Mouse (Mus musculus): ENCODE measurements around the gene Iqcd. TPM values are rescaled to one million over a fixed set of nuclear protein-coding genes. Genes with fewer than 3 reads are reported as not detected.

The Iqcd gene
- polyA plus RNA-seq, 1 experiment from 2014 or later: 1.8 TPM

- WGBS: 77% methylated on average over 16 of the region's 16 CpGs
- Histone ChIP-seq H3K4me1 (peaks cover 26% of the 10 kb centered on the region), H3K9ac (no peak overlapping the region), H3K27ac (no peak overlapping the region), H3K4me2 (no peak overlapping the region), H3K9me3 (no peaks in the 10 kb centered on the region), H3K4me3 (no peak overlapping the region), H3K36me3 (replicated peaks) (no peaks in the 10 kb centered on the region), H3K27me3 (replicated peaks) (no peaks in the 10 kb centered on the region)
- no peak for ATAC-seq (replicated peaks)
Measured at GRCm38 (mm10) chr5:120590356-120591010, 1.7 kb downstream of the Iqcd start.

- H3K36me3 ChIP-seq (replicated peaks): no peaks in the 10 kb centered on the region
- no peak for ATAC-seq (replicated peaks)
- H3K27me3 ChIP-seq (replicated peaks): no peaks in the 10 kb centered on the region
- H3K9ac ChIP-seq: no peak overlapping the region
- H3K4me2 ChIP-seq: no peak overlapping the region
- H3K27ac ChIP-seq: no peak overlapping the region
- H3K4me1 ChIP-seq: peaks cover 15% of the 10 kb centered on the region
- H3K4me3 ChIP-seq: no peak overlapping the region
- H3K9me3 ChIP-seq: no peaks in the 10 kb centered on the region
- WGBS: 69% methylated on average over 7 of the region's 7 CpGs
Measured at GRCm38 (mm10) chr5:120592141-120592540, 3.3 kb downstream of the Iqcd start.

- Histone ChIP-seq H3K4me1 (no peaks in the 10 kb centered on the region), H3K4me3 (no peak overlapping the region), H3K27me3 (replicated peaks) (no peaks in the 10 kb centered on the region), H3K27ac (no peak overlapping the region), H3K4me2 (no peak overlapping the region), H3K9me3 (no peaks in the 10 kb centered on the region), H3K36me3 (replicated peaks) (no peaks in the 10 kb centered on the region), H3K9ac (no peak overlapping the region)
- WGBS: 87% methylated on average over 6 of the region's 6 CpGs
- ATAC-seq (replicated peaks): no peak
Measured at GRCm38 (mm10) chr5:120594485-120594884, 5.7 kb downstream of the Iqcd start.

- no peaks in the 10 kb centered on the region for H3K36me3 ChIP-seq (replicated peaks)
- H3K27ac ChIP-seq: no peak overlapping the region
- H3K27me3 ChIP-seq (replicated peaks): no peaks in the 10 kb centered on the region
- H3K9ac ChIP-seq: no peak overlapping the region
- no peak for ATAC-seq (replicated peaks)
- H3K4me3 ChIP-seq: no peak overlapping the region
- no peaks in the 10 kb centered on the region for H3K9me3 ChIP-seq
- no peak overlapping the region for H3K4me2 ChIP-seq
- H3K4me1 ChIP-seq: no peaks in the 10 kb centered on the region
- 93% methylated on average over 6 of the region's 6 CpGs for WGBS
Measured at GRCm38 (mm10) chr5:120599625-120600024, 10.8 kb downstream of the Iqcd start.

GRCm38 (mm10) chr5:120600946-120601668 is 12.3 kb downstream of the Iqcd start:
- Histone ChIP-seq H3K27ac (no peak overlapping the region), H3K9me3 (no peaks in the 10 kb centered on the region), H3K9ac (no peak overlapping the region), H3K4me2 (no peak overlapping the region), H3K27me3 (replicated peaks) (no peaks in the 10 kb centered on the region), H3K4me1 (peaks cover 6% of the 10 kb centered on the region), H3K4me3 (no peak overlapping the region), H3K36me3 (replicated peaks) (no peaks in the 10 kb centered on the region)
- WGBS: 65% methylated on average over 11 of the region's 11 CpGs
- ATAC-seq (replicated peaks): no peak

- H3K27ac ChIP-seq: no peak overlapping the region
- ATAC-seq (replicated peaks): no peak
- H3K9me3 ChIP-seq: no peaks in the 10 kb centered on the region
- H3K4me3 ChIP-seq: no peak overlapping the region
- H3K4me1 ChIP-seq: peaks cover 6% of the 10 kb centered on the region
- H3K9ac ChIP-seq: no peak overlapping the region
- WGBS: 90% methylated on average over 12 of the region's 12 CpGs
- no peaks in the 10 kb centered on the region for H3K36me3 ChIP-seq (replicated peaks)
- H3K4me2 ChIP-seq: no peak overlapping the region
- no peaks in the 10 kb centered on the region for H3K27me3 ChIP-seq (replicated peaks)
Measured at GRCm38 (mm10) chr5:120602210-120602609, 13.4 kb downstream of the Iqcd start.

GRCm38 (mm10) chr5:120603515-120603914 is 14.7 kb downstream of the Iqcd start:
- H3K4me3 ChIP-seq: no peak overlapping the region
- ATAC-seq (replicated peaks): no peak
- no peak overlapping the region for H3K9ac ChIP-seq
- H3K4me2 ChIP-seq: no peak overlapping the region
- no peak overlapping the region for H3K27ac ChIP-seq
- peaks cover 6% of the 10 kb centered on the region for H3K4me1 ChIP-seq
- H3K9me3 ChIP-seq: no peaks in the 10 kb centered on the region
- WGBS: 54% methylated on average over 7 of the region's 7 CpGs
- no peaks in the 10 kb centered on the region for H3K27me3 ChIP-seq (replicated peaks)
- no peaks in the 10 kb centered on the region for H3K36me3 ChIP-seq (replicated peaks)

- Histone ChIP-seq H3K36me3 (replicated peaks) (no peaks in the 10 kb centered on the region), H3K9me3 (no peaks in the 10 kb centered on the region), H3K27ac (peak overlapping the region; percentile 46), H3K27me3 (replicated peaks) (no peaks in the 10 kb centered on the region), H3K9ac (peak overlapping the region; percentile 42; the same call in 1 of the 2 replicates), H3K4me2 (peak overlapping the region; percentile 54), H3K4me1 (peaks cover 6% of the 10 kb centered on the region), H3K4me3 (peak overlapping the region; percentile 34)
- ATAC-seq (replicated peaks): peak; percentile 34; the same call in 1 of the 2 replicates
- WGBS: 2% methylated on average over 6 of the region's 6 CpGs
Measured at GRCm38 (mm10) chr5:120604839-120605238, 16.0 kb downstream of the Iqcd start.

- peak overlapping the region; percentile 34 for H3K4me3 ChIP-seq
- WGBS: 0% methylated on average over 10 of the region's 10 CpGs
- peak; percentile 53 for ATAC-seq (replicated peaks)
Measured at GRCm38 (mm10) chr5:120605241-120605661, 16.4 kb downstream of the Iqcd start.

GRCm38 (mm10) chr5:120605688-120606087 is 16.9 kb downstream of the Iqcd start:
- Histone ChIP-seq H3K27me3 (replicated peaks) (no peaks in the 10 kb centered on the region), H3K36me3 (replicated peaks) (no peaks in the 10 kb centered on the region), H3K9me3 (no peaks in the 10 kb centered on the region), H3K27ac (peak overlapping the region; percentile 46; the same call in 1 of the 2 replicates), H3K4me2 (peak overlapping the region; percentile 54), H3K9ac (no peak overlapping the region), H3K4me1 (peaks cover 6% of the 10 kb centered on the region), H3K4me3 (peak overlapping the region; percentile 34)
- 1% methylated on average over 8 of the region's 8 CpGs for WGBS
- ATAC-seq (replicated peaks): peak; percentile 76

More at GRCm38 (mm10) chr5:120605241-120605661, 16.4 kb downstream of the Iqcd start:
- Histone ChIP-seq H3K27me3 (replicated peaks) (no peaks in the 10 kb centered on the region), H3K27ac (peak overlapping the region; percentile 46), H3K36me3 (replicated peaks) (no peaks in the 10 kb centered on the region), H3K9ac (peak overlapping the region; percentile 42), H3K4me1 (peaks cover 6% of the 10 kb centered on the region), H3K4me2 (peak overlapping the region; percentile 54), H3K9me3 (no peaks in the 10 kb centered on the region)

- no peaks in the 10 kb centered on the region for H3K9me3 ChIP-seq
- no peak overlapping the region for H3K4me3 ChIP-seq
- H3K4me1 ChIP-seq: peaks cover 16% of the 10 kb centered on the region
- ATAC-seq (replicated peaks): no peak
- no peaks in the 10 kb centered on the region for H3K36me3 ChIP-seq (replicated peaks)
- H3K27me3 ChIP-seq (replicated peaks): no peaks in the 10 kb centered on the region
- WGBS: 69% methylated on average over 25 of the region's 25 CpGs
- no peak overlapping the region for H3K27ac ChIP-seq
- no peak overlapping the region for H3K9ac ChIP-seq
- no peak overlapping the region for H3K4me2 ChIP-seq
Measured at GRCm38 (mm10) chr5:120606590-120607200, 17.9 kb downstream of the Iqcd start.

- Histone ChIP-seq H3K4me3 (no peak overlapping the region), H3K9ac (no peak overlapping the region), H3K4me2 (no peak overlapping the region), H3K9me3 (no peaks in the 10 kb centered on the region), H3K27ac (no peak overlapping the region), H3K27me3 (replicated peaks) (no peaks in the 10 kb centered on the region), H3K36me3 (replicated peaks) (no peaks in the 10 kb centered on the region), H3K4me1 (peaks cover 20% of the 10 kb centered on the region)
- WGBS: 81% methylated on average over 3 of the region's 3 CpGs
- no peak for ATAC-seq (replicated peaks)
Measured at GRCm38 (mm10) chr5:120607335-120607734, 18.5 kb downstream of the Iqcd start.
